Mouse (Mus musculus): ENCODE data around the gene Ahcyl2.
A peak's percentile ranks its signal among the peaks of the same experiment; 100 is the strongest.
"Not testable (repeated sequence)": the region's sequence is repeated elsewhere in the genome, so short reads cannot be mapped to it uniquely, and the experiment has no call there.

Ahcyl2 gene

GRCm38 (mm10) chr6:29767813-29768660 is at the start of gene Ahcyl2:
TSS of gene Ahcyl2 (plus strand) at chr6:29768011.
- DNase-seq, result peak; percentile 96

- peak; percentile 76 for DNase-seq
Observed at GRCm38 (mm10) chr6:29718894-29719329, 48.9 kb upstream of the Ahcyl2 start.

- DNase-seq, result no peak
Observed at GRCm38 (mm10) chr6:29721890-29722289, 45.9 kb upstream of the Ahcyl2 start.

- no peak for DNase-seq
Observed at GRCm38 (mm10) chr6:29726576-29727200, 41.1 kb upstream of the Ahcyl2 start.

GRCm38 (mm10) chr6:29728035-29728434 is 39.8 kb upstream of the Ahcyl2 start:
- DNase-seq, result no peak

GRCm38 (mm10) chr6:29729491-29729890 is 38.3 kb upstream of the Ahcyl2 start:
- DNase-seq, result no peak

- peak; percentile 32 for DNase-seq
Observed at GRCm38 (mm10) chr6:29735336-29735688, 32.5 kb upstream of the Ahcyl2 start, which contains the start of gene Smo. TSS of gene Smo (plus strand) at chr6:29735503.

GRCm38 (mm10) chr6:29735689-29736451 is 31.9 kb upstream of the Ahcyl2 start:
- DNase-seq, result peak; percentile 27

- DNase-seq, result no peak
Observed at GRCm38 (mm10) chr6:29736610-29737458, 31.0 kb upstream of the Ahcyl2 start.

- peak; percentile 26 for DNase-seq
Observed at GRCm38 (mm10) chr6:29751466-29752152, 16.2 kb upstream of the Ahcyl2 start.

- no peak for DNase-seq
Observed at GRCm38 (mm10) chr6:29753336-29753735, 14.5 kb upstream of the Ahcyl2 start.

- DNase-seq, result peak; percentile 30
Observed at GRCm38 (mm10) chr6:29756001-29756400, 11.8 kb upstream of the Ahcyl2 start.

- DNase-seq, result no peak
Observed at GRCm38 (mm10) chr6:29756476-29756875, 11.3 kb upstream of the Ahcyl2 start.

- DNase-seq, result peak; percentile 63
Observed at GRCm38 (mm10) chr6:29758417-29758816, 9.4 kb upstream of the Ahcyl2 start.

- DNase-seq, result no peak
Observed at GRCm38 (mm10) chr6:29759012-29759679, 8.7 kb upstream of the Ahcyl2 start.

- not testable (repeated sequence) for DNase-seq
Observed at GRCm38 (mm10) chr6:29760397-29760796, 7.4 kb upstream of the Ahcyl2 start.

- DNase-seq, result no peak
Observed at GRCm38 (mm10) chr6:29761282-29761681, 6.5 kb upstream of the Ahcyl2 start.

- no peak for DNase-seq
Observed at GRCm38 (mm10) chr6:29762524-29762923, 5.3 kb upstream of the Ahcyl2 start.

GRCm38 (mm10) chr6:29766874-29767273 is 937 bp upstream of the Ahcyl2 start:
- no peak for DNase-seq

- DNase-seq, result peak; percentile 54
Observed at GRCm38 (mm10) chr6:29768791-29769441, 1.1 kb downstream of the Ahcyl2 start.

All from right cerebral cortex, postnatal 25 days (tissue).